Mouse (Mus musculus): ENCODE measurements around the gene Blm. TPM values are rescaled to one million over a fixed set of nuclear protein-coding genes. Genes with fewer than 3 reads are reported as not detected.

Blm gene
- 10.2 and 11.2 TPM in 2 replicates for polyA plus RNA-seq (2014; fragmentation: Nextera tagmentation; extraction: Ambion mirVana)

- peak; percentile 100 for ATAC-seq (ENCODE audit: low read depth)
- Histone ChIP-seq H3K9ac (replicated peaks; ENCODE audit: low read depth, low read length) (peak within 1 kb of the TSS; percentile 58), H3K4me3 (ENCODE audit: low read depth, low read length) (peak within 1 kb of the TSS; percentile 55), H3K27ac (ENCODE audit: low read depth, low read length) (peak within 1 kb of the TSS; percentile 83), H3K4me1 (ENCODE audit: control insufficient read depth, insufficient read depth, low read length) (no peaks in the 10 kb centered on the region), H3K27me3 (ENCODE audit: control insufficient read depth, insufficient read depth, low read length) (no peaks in the 10 kb centered on the region), H3K36me3 (ENCODE audit: control insufficient read depth, insufficient read depth, low read length) (no peaks in the 10 kb centered on the region), H3K4me2 (ENCODE audit: low read depth, low read length) (peak within 1 kb of the TSS; percentile 89), H3K9me3 (ENCODE audit: control insufficient read depth, low read length) (no peaks in the 10 kb centered on the region)
- under 1% methylated on average over 43 of the region's 43 CpGs for WGBS
Measured at GRCm38 (mm10) chr7:80535009-80535744, at the start of gene Blm. Gene Blm (minus strand): TSS chr7:80535119.

DNA sequence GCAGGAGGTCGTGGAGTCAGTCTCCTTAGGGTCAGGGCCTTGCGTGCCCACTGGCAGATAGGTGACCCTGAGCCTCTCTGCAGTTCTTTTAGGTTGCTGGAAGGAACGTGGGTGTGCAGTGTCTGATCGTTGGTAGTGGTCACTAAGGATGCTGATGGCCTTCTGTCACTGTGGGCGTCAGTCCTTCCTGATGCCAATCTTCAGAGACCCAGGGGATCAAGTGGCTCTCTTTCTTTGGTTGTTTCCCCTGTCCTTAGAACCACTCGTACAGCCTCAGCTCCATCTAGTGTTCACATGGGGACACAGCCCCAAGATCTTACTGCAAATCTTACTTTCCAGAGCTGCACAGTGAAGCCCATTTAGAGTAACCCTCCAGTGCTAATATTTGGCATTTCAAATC lies 49.1 kb upstream of the Blm start:
- WGBS: 40% methylated on average over 6 of the region's 6 CpGs
- Histone ChIP-seq H3K9me3 (ENCODE audit: control insufficient read depth, low read length) (no peaks in the 10 kb centered on the region), H3K4me3 (ENCODE audit: low read depth, low read length) (no peak overlapping the region), H3K27me3 (ENCODE audit: control insufficient read depth, insufficient read depth, low read length) (no peaks in the 10 kb centered on the region), H3K27ac (ENCODE audit: low read depth, low read length) (no peak overlapping the region), H3K36me3 (ENCODE audit: control insufficient read depth, insufficient read depth, low read length) (0 out of 2 replicates have a peak, but pooled peaks cover under 1% of the 10 kb centered on the region), H3K4me2 (ENCODE audit: low read depth, low read length) (no peak overlapping the region), H3K4me1 (ENCODE audit: control insufficient read depth, insufficient read depth, low read length) (no peaks in the 10 kb centered on the region), H3K9ac (replicated peaks; ENCODE audit: low read depth, low read length) (no peak overlapping the region)
- ATAC-seq (ENCODE audit: low read depth): peak; percentile 76

- Histone ChIP-seq H3K4me1 (ENCODE audit: control insufficient read depth, insufficient read depth, low read length) (no peaks in the 10 kb centered on the region), H3K36me3 (ENCODE audit: control insufficient read depth, insufficient read depth, low read length) (no peaks in the 10 kb centered on the region), H3K9me3 (ENCODE audit: control insufficient read depth, low read length) (no peaks in the 10 kb centered on the region), H3K9ac (replicated peaks; ENCODE audit: low read depth, low read length) (no peak overlapping the region), H3K27ac (ENCODE audit: low read depth, low read length) (no peak overlapping the region), H3K4me2 (ENCODE audit: low read depth, low read length) (no peak overlapping the region; the same call in 1 of the 2 replicates), H3K27me3 (ENCODE audit: control insufficient read depth, insufficient read depth, low read length) (no peaks in the 10 kb centered on the region), H3K4me3 (ENCODE audit: low read depth, low read length) (no peak overlapping the region)
- WGBS: 48% methylated on average over 20 of the region's 20 CpGs
- ATAC-seq (ENCODE audit: low read depth): no peak
Measured at GRCm38 (mm10) chr7:80582821-80583451, 48.0 kb upstream of the Blm start.

- no peak overlapping the region for H3K27ac ChIP-seq (ENCODE audit: low read depth, low read length)
- WGBS: 46% methylated on average over 6 of the region's 6 CpGs
- H3K9me3 ChIP-seq (ENCODE audit: control insufficient read depth, low read length): no peaks in the 10 kb centered on the region
- H3K4me1 ChIP-seq (ENCODE audit: control insufficient read depth, insufficient read depth, low read length): no peaks in the 10 kb centered on the region
- no peak overlapping the region for H3K4me3 ChIP-seq (ENCODE audit: low read depth, low read length)
- no peaks in the 10 kb centered on the region for H3K27me3 ChIP-seq (ENCODE audit: control insufficient read depth, insufficient read depth, low read length)
- no peak overlapping the region for H3K4me2 ChIP-seq (ENCODE audit: low read depth, low read length)
- H3K36me3 ChIP-seq (ENCODE audit: control insufficient read depth, insufficient read depth, low read length): no peaks in the 10 kb centered on the region
- H3K9ac ChIP-seq (replicated peaks; ENCODE audit: low read depth, low read length): no peak overlapping the region
- no peak for ATAC-seq (ENCODE audit: low read depth)
Measured at GRCm38 (mm10) chr7:80580368-80580767, 45.4 kb upstream of the Blm start.

- ATAC-seq (ENCODE audit: low read depth): no peak
- 71% methylated on average over 14 of the region's 14 CpGs for WGBS
- H3K27me3 ChIP-seq (ENCODE audit: control insufficient read depth, insufficient read depth, low read length): no peaks in the 10 kb centered on the region
Measured at GRCm38 (mm10) chr7:80577417-80577980, 42.6 kb upstream of the Blm start.

GRCm38 (mm10) chr7:80576626-80577025 lies 41.7 kb upstream of the Blm start:
- no peak overlapping the region for H3K27ac ChIP-seq (ENCODE audit: low read depth, low read length)
- H3K9me3 ChIP-seq (ENCODE audit: control insufficient read depth, low read length): no peaks in the 10 kb centered on the region
- no peak for ATAC-seq (ENCODE audit: low read depth)
- H3K27me3 ChIP-seq (ENCODE audit: control insufficient read depth, insufficient read depth, low read length): no peaks in the 10 kb centered on the region
- no peaks in the 10 kb centered on the region for H3K36me3 ChIP-seq (ENCODE audit: control insufficient read depth, insufficient read depth, low read length)
- 79% methylated on average over 3 of the region's 3 CpGs for WGBS
- no peak overlapping the region for H3K4me2 ChIP-seq (ENCODE audit: low read depth, low read length)
- H3K9ac ChIP-seq (replicated peaks; ENCODE audit: low read depth, low read length): no peak overlapping the region
- H3K4me3 ChIP-seq (ENCODE audit: low read depth, low read length): no peak overlapping the region
- H3K4me1 ChIP-seq (ENCODE audit: control insufficient read depth, insufficient read depth, low read length): no peaks in the 10 kb centered on the region

More at GRCm38 (mm10) chr7:80577417-80577980, 42.6 kb upstream of the Blm start:
- Histone ChIP-seq H3K36me3 (ENCODE audit: control insufficient read depth, insufficient read depth, low read length) (no peaks in the 10 kb centered on the region), H3K9me3 (ENCODE audit: control insufficient read depth, low read length) (no peaks in the 10 kb centered on the region), H3K27ac (ENCODE audit: low read depth, low read length) (no peak overlapping the region), H3K4me3 (ENCODE audit: low read depth, low read length) (no peak overlapping the region), H3K9ac (replicated peaks; ENCODE audit: low read depth, low read length) (no peak overlapping the region), H3K4me2 (ENCODE audit: low read depth, low read length) (no peak overlapping the region), H3K4me1 (ENCODE audit: control insufficient read depth, insufficient read depth, low read length) (no peaks in the 10 kb centered on the region)

DNA sequence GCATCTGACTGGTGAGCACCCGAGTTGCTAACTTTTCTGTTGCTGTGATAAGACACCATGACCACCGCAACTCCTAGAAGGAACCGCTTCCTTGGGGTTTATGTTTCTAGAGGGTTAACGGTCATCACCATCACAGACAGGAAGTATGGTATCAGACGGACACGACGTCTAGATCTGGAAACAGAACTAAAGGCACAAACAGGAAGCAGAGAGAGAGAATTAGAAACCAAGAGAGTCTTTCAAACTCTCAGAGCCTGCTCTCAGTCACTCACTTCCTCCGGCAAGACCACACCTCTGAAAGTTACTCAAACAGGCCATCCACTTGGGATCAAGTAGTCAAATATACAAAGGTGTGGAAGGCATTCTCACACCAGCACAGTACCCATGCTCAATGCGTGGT lies 40.8 kb upstream of the Blm start:
- Histone ChIP-seq H3K9ac (replicated peaks; ENCODE audit: low read depth, low read length) (no peak overlapping the region), H3K9me3 (ENCODE audit: control insufficient read depth, low read length) (no peaks in the 10 kb centered on the region), H3K4me1 (ENCODE audit: control insufficient read depth, insufficient read depth, low read length) (no peaks in the 10 kb centered on the region), H3K27me3 (ENCODE audit: control insufficient read depth, insufficient read depth, low read length) (no peaks in the 10 kb centered on the region), H3K4me3 (ENCODE audit: low read depth, low read length) (no peak overlapping the region), H3K27ac (ENCODE audit: low read depth, low read length) (no peak overlapping the region), H3K36me3 (ENCODE audit: control insufficient read depth, insufficient read depth, low read length) (no peaks in the 10 kb centered on the region), H3K4me2 (ENCODE audit: low read depth, low read length) (no peak overlapping the region)
- ATAC-seq (ENCODE audit: low read depth): no peak
- 89% methylated on average over 9 of the region's 9 CpGs for WGBS

GRCm38 (mm10) chr7:80573076-80573475 lies 38.2 kb upstream of the Blm start:
- no peak overlapping the region for H3K4me2 ChIP-seq (ENCODE audit: low read depth, low read length)
- WGBS: 73% methylated on average over 3 of the region's 3 CpGs
- H3K4me1 ChIP-seq (ENCODE audit: control insufficient read depth, insufficient read depth, low read length): no peaks in the 10 kb centered on the region
- no peak overlapping the region for H3K9ac ChIP-seq (replicated peaks; ENCODE audit: low read depth, low read length)
- H3K27ac ChIP-seq (ENCODE audit: low read depth, low read length): no peak overlapping the region
- no peaks in the 10 kb centered on the region for H3K36me3 ChIP-seq (ENCODE audit: control insufficient read depth, insufficient read depth, low read length)
- H3K4me3 ChIP-seq (ENCODE audit: low read depth, low read length): no peak overlapping the region
- no peaks in the 10 kb centered on the region for H3K27me3 ChIP-seq (ENCODE audit: control insufficient read depth, insufficient read depth, low read length)
- ATAC-seq (ENCODE audit: low read depth): no peak
- H3K9me3 ChIP-seq (ENCODE audit: control insufficient read depth, low read length): no peaks in the 10 kb centered on the region

- Histone ChIP-seq H3K4me2 (ENCODE audit: low read depth, low read length) (no peak overlapping the region), H3K36me3 (ENCODE audit: control insufficient read depth, insufficient read depth, low read length) (no peaks in the 10 kb centered on the region), H3K27me3 (ENCODE audit: control insufficient read depth, insufficient read depth, low read length) (no peaks in the 10 kb centered on the region), H3K9ac (replicated peaks; ENCODE audit: low read depth, low read length) (no peak overlapping the region), H3K4me1 (ENCODE audit: control insufficient read depth, insufficient read depth, low read length) (no peaks in the 10 kb centered on the region), H3K27ac (ENCODE audit: low read depth, low read length) (no peak overlapping the region), H3K9me3 (ENCODE audit: control insufficient read depth, low read length) (no peaks in the 10 kb centered on the region), H3K4me3 (ENCODE audit: low read depth, low read length) (no peak overlapping the region)
- WGBS: 79% methylated on average over 8 of the region's 8 CpGs
- no peak for ATAC-seq (ENCODE audit: low read depth)
Measured at GRCm38 (mm10) chr7:80567982-80568381, 33.1 kb upstream of the Blm start.

Data from neural tube, embryonic 14.5 days (tissue).